Mouse (Mus musculus) spleen, adult 2 months (tissue): Measurements from ENCODE around the gene Tigit.

Experiments used
- CTCF ChIP-seq: fragments of 200-500 bp; IDR thresholded peaks from 2 replicates; pipeline ENCODE4 v1.5.1; 2011; ENCODE audit warnings: mild to moderate bottlenecking, inconsistent platforms; ENCODE audit not compliant: insufficient read depth, insufficient read length, insufficient replicate concordance; ENCODE audit errors: extremely low read depth
- POLR2A ChIP-seq: fragments of 200-500 bp; IDR thresholded peaks from 2 replicates; pipeline ENCODE4 v1.6.1; 2011; ENCODE audit warnings: low read depth, low read length, inconsistent platforms

GRCm38 (mm10) chr16:43691741-43692140 is 27.8 kb upstream of the Tigit start:
- TF ChIP-seq CTCF (no peak), POLR2A (no peak)
